Mouse (Mus musculus): ENCODE measurements around the gene Vps9d1. TPM values are rescaled to one million over a fixed set of nuclear protein-coding genes. Genes with fewer than 3 reads are reported as not detected.
"Not testable (repeated sequence)": the region's sequence is repeated elsewhere in the genome, so short reads cannot be mapped to it uniquely, and the experiment has no call there.

Vps9d1 gene
- total RNA-seq, 1 experiment from 2014 or later: 36.7 TPM

GRCm38 (mm10) chr8:123253451-123254098 lies 573 bp downstream of the Vps9d1 start:
- DNase-seq: no peak

- DNase-seq: no peak
These were observed 1.2 kb downstream of the Vps9d1 start for GRCm38 (mm10) chr8:123252925-123253324.

GRCm38 (mm10) chr8:123250940-123251339 lies 3.2 kb downstream of the Vps9d1 start:
- DNase-seq: no peak

- no peak for DNase-seq
These were observed 5.6 kb downstream of the Vps9d1 start for GRCm38 (mm10) chr8:123248596-123248995.

DNA sequence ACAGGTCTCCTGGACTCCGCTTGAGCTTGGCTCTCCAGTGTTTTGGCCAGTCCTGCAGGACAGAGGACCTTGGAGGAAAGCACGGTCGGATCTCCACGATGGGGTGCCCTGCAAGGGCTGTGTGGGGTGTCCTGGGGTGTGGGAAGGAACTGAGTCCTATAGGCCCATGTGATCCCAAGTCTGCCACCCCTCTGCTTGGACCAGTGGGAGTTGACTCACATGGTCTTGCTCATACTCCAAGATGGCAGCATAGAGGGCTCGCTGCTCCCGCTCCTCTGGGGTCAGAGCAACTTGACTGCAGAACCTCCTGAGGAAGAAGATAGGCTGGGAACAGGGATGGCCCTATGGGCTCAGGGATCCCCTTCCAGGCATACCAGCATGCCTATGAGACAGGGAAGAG lies 6.4 kb downstream of the Vps9d1 start:
- DNase-seq: no peak

GRCm38 (mm10) chr8:123245543-123245942 lies 8.6 kb downstream of the Vps9d1 start:
- no peak for DNase-seq

GRCm38 (mm10) chr8:123244382-123244781 lies 9.8 kb downstream of the Vps9d1 start:
- no peak for DNase-seq

DNA sequence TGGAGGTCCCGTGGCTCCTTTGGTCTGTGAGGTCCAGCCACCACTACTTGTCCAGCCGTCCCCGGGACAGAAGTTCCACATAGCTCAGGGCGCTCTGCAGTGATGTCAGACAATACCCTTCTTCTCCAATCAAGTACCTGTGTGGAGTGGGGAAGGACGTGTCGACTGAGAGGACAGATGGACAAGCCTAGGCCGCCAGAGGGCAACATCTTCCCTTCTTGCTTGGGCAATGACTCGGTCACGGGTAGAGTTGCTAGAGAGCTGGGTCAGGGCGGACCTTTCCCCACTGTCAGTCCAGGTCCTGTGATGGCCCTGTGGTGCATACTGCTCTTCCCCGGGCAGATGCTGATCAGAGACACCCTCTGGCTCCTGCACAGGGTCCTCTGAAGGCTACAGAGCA lies 11.1 kb downstream of the Vps9d1 start:
- DNase-seq: peak; percentile 30

GRCm38 (mm10) chr8:123242107-123242923 lies 11.8 kb downstream of the Vps9d1 start:
- no peak for DNase-seq

GRCm38 (mm10) chr8:123239398-123239797 lies 14.8 kb downstream of the Vps9d1 start:
- no peak for DNase-seq

- peak; percentile 91 for DNase-seq
These were observed 18.3 kb downstream of the Vps9d1 start, which contains the start of gene Spata2l for GRCm38 (mm10) chr8:123235520-123236497. Gene Spata2l, minus strand, starts transcription at chr8:123236233.

DNA sequence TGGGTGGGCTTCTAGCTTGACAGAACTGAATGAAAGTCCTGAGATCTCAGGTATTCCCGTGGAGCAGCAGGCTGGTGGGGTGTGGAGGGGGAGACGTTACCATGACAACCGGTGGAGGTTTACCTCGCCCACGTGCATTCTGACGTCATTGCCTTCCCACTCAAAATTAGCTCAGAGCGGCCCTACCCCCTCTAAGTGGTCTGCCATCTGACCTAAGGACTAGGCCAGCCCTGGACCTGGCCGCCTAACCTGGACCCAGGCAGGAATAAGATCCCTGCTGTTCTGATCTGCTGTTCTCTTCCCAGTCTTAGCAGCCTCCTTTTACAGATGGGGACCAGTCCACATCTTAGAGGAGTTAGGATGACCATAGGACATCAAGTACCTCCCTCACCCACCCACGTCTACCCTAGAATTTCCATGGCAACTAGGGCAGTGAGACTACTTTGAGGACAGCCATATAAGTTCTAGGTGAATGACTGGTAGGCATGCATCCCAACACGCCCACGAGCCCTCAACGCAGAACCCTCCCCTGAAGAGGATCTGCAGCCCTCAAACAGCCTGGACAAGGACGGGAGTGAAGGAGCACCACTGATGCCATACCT lies 19.1 kb downstream of the Vps9d1 start:
- no peak for DNase-seq

- DNase-seq: no peak
These were observed 20.4 kb downstream of the Vps9d1 start for GRCm38 (mm10) chr8:123233760-123234159.

- no peak for DNase-seq
These were observed 20.8 kb downstream of the Vps9d1 start for GRCm38 (mm10) chr8:123233300-123233699.

- DNase-seq: no peak
These were observed 21.6 kb downstream of the Vps9d1 start for GRCm38 (mm10) chr8:123232553-123232952.

DNA sequence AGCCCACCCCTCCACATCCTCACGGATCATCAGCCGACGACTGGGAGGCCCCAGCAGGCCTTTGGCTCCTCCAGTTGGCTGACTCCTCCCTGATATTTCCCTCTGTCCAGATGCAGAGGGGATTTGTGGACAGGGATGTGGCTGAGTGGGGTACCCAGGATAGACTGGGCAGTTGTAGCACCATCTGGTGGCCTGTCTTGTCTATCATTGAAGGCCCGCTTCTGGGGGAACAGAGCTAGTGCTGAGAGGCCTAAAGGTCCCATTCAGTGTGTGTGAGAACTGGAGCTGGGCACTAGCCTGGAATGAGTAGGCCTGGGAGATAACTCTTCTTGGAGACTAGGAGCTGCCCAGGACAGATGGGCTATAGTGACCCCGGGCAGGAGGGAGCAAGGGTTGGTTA lies 22.4 kb downstream of the Vps9d1 start:
- no peak for DNase-seq

DNA sequence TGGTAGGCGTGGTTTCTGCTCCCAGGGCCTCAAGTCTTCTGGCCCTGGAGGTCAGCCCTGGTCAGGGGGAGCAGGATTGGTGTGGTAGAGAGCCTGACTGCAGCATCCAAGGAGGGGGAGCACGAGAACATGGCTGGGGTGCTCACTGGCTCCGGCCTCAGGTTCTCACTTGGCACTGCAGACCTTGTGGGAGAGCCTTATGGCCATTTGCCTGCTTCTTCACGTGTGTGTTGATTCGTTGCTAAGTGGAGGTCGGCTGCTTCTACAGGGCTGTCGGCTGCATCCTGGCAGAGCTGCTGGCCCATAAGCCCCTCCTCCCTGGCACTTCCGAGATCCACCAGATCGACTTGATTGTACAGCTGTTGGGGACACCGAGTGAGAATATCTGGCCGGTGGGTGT lies 23.8 kb downstream of the Vps9d1 start:
- not testable (repeated sequence) for DNase-seq

DNA sequence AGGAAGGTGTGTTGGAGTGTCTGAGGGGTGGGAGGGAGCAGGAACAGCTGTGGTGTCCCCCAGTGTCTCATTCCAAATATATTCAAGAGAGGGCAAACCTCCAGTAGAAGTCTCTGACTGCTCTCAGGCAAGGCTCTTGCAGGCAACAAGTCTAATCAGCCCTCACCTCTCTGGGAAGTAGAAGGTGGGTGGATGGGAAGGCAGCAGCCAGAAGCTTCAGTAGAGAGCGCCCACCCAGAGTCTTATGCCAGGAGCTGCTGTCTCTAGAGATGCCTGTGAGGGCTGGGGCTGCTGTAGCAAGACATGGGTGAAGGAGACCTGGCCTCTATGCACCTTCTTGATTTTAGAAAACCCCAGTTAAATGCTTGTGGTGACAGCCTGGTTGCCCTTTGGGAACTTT lies 25.7 kb downstream of the Vps9d1 start:
- DNase-seq: no peak

- DNase-seq: peak; percentile 95
These were observed 29.6 kb downstream of the Vps9d1 start, which contains the start of gene Cdk10 for GRCm38 (mm10) chr8:123224278-123225266. Gene Cdk10, plus strand, starts transcription at chr8:123224842.

- peak; percentile 35 for DNase-seq
These were observed 33.2 kb downstream of the Vps9d1 start for GRCm38 (mm10) chr8:123220917-123221316.

GRCm38 (mm10) chr8:123215430-123215829 lies 38.7 kb downstream of the Vps9d1 start:
- DNase-seq: no peak
